Mouse (Mus musculus) embryonic fibroblast, embryonic 13.5 days (primary cell): ENCODE measurements around the gene Nat8f2. TPM values are rescaled to one million over a fixed set of nuclear protein-coding genes. Genes with fewer than 3 reads are reported as not detected.
"Not testable (repeated sequence)": the region's sequence is repeated elsewhere in the genome, so short reads cannot be mapped to it uniquely, and the experiment has no call there.

Experiments used
- H3K27ac ChIP-seq: 2 replicates; pipeline ENCODE4 v1.5.1; 2012; ENCODE audit warnings: low read length, control low read depth, inconsistent platforms; ENCODE audit not compliant: insufficient read depth
- H3K4me1 ChIP-seq: 2 replicates; pipeline ENCODE4 v1.6.1; 2011; ENCODE audit warnings: low read length; ENCODE audit not compliant: control insufficient read depth, insufficient read depth
- H3K4me3 ChIP-seq: 2 replicates; pipeline ENCODE4 v1.5.1; 2011; ENCODE audit warnings: mild to moderate bottlenecking, control low read depth, low read length; ENCODE audit not compliant: insufficient read depth
- CTCF ChIP-seq: IDR thresholded peaks from 2 replicates; pipeline ENCODE4 v1.5.1; 2011; ENCODE audit warnings: mild to moderate bottlenecking, control low read depth, low read length, moderate library complexity, borderline replicate concordance; ENCODE audit not compliant: insufficient read depth
- POLR2A ChIP-seq: IDR thresholded peaks from 2 replicates; pipeline ENCODE4 v1.6.1; 2011; ENCODE audit warnings: low read depth, mild to moderate bottlenecking, control low read depth, low read length, moderate library complexity
- polyA plus RNA-seq: library from polyadenylated mRNA; stranded (reverse); fragments of >200 nt; gene quantifications from 2 replicates; pipeline ENCODE4 v1.2.4, GENCODE M21; 2011; ENCODE audit warnings: low read depth; ENCODE audit not compliant: missing spikeins, insufficient read length

Gene Nat8f2
- polyA plus RNA-seq, 1 experiment: not detected

DNA sequence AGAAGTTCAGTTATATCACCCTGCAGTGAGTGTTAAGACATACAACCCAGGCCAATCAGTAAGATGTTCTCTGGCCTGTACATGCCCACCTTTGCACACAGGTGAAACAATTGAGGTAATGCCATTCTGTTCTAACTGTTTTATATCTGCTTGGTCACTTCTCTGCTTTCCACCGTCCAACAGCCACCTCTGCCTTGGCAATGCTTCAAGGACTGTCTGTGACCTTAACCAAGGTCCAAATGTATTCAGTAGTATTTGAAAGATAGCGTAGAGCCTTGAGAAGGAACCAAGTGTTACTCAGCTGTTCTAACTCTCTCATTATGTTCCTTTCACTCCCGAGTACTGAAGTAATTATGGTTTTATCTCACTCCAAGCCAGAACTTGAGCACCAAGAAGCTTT is 6.4 kb downstream of the Nat8f2 start:
- no peak for TF ChIP-seq POLR2A
- no peak for TF ChIP-seq CTCF
- no peak overlapping the region for H3K4me3 ChIP-seq
- H3K4me1 ChIP-seq: no peaks in the 10 kb centered on the region
- no peak overlapping the region for H3K27ac ChIP-seq

DNA sequence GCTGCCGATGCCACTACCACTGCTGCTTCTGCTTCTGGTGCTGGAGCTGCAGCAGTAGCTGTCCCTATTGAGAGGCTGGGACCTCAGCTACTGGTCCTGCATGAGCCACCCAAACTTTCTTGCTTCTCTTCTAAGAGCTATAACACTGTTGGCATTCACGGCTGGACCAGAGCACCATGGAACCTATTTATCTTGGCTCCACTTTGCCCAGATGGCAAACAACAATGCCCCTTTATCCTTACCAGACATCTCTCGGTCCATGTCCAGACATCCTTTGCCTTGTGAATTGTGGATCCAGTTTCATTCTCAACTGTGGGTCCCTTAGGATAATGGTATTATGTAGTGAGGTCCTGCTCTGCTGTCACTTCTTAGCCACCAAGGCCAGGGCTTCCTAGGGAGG is 7.7 kb downstream of the Nat8f2 start:
- H3K27ac ChIP-seq: no peak overlapping the region
- TF ChIP-seq POLR2A: no peak
- H3K4me1 ChIP-seq: no peaks in the 10 kb centered on the region

DNA sequence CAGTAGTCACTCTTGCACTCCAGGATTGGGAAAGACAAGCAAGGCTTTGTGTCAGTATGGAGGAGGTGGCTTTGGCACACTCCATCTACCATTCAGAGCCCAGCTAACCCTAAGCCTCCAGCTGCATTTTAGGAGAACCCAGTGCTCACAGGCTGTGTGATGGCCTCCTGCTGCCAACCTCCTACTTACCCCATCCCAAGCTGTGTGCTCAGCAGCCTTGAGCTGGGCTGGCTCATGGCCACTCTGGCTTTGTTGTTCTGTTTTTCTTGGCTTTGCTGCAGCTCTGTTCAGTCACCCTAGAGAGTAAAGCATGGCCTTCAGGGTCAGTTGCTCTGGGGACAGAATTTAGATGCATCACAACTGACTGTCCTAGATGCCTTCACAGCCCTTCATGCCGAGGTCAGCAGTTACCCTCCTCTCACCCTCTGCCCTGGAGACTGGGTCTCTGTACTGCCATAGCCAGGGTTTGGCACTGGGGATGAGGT is 12.7 kb downstream of the Nat8f2 start:
- Histone ChIP-seq H3K4me1 (no peaks in the 10 kb centered on the region), H3K27ac (no peak overlapping the region), H3K4me3 (no peak overlapping the region)
- no peak for TF ChIP-seq POLR2A
- no peak for TF ChIP-seq CTCF

More for the DNA sequence above, 7.7 kb downstream of the Nat8f2 start:
- H3K4me3 ChIP-seq: no peak overlapping the region

DNA sequence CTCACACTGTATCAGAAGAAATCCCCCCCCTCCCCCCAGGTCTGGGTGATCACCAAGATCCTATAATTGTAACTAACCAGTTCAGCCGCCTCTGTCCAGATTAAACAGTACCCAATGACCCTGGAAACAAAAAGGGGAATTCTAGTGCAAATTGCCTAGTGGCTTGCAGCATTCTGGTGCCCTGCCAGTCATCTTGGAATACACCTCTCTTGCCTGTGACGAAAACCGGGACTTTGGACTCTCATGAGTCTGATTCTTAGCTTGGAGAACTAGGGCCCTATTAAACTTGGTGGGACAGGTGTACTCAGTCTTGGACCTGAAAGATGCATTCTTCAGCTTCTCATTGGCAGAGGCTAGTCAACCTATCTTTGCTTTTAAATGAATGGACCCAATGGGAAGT is 15.5 kb downstream of the Nat8f2 start:
- Histone ChIP-seq H3K4me1 (no peaks in the 10 kb centered on the region), H3K27ac (no peak overlapping the region), H3K4me3 (no peak overlapping the region)
- TF ChIP-seq CTCF (no peak), POLR2A (no peak)

DNA sequence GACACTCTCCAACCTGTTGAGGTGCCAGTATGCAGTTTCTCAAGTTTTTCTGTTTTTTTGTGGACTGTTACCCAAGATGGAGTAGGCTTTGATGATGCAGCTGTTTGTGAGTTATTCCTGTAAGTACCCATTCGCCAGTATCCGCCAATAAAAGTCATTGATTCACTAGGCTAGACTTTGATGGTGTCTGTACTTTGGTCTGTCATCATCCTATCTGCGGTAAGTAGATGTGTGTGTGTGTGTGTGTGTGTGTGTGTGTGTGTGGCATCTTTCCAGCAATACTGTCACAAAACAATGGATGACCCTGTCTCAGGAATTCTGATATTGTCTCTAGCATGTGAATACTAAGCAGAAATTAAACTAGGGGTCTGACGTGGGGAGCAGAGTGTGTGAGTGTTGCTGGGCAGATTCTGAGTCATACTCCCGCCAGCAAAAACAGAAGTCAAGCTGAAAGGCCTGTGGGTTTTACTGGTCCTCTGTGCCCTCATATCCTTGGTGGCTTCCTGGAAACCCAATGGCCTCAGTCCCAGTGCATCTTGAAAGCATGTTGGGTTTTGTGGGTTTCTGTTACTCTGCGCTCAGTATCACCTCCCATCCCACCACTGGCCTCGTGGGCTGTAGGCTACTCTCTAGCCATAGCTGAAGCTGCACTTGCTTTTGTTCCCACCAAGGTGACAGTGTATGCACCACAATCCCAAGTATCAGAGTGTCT is 17.7 kb downstream of the Nat8f2 start:
- no peak overlapping the region for H3K4me3 ChIP-seq
- H3K27ac ChIP-seq: no peak overlapping the region
- TF ChIP-seq CTCF: no peak
- no peak for TF ChIP-seq POLR2A
- H3K4me1 ChIP-seq: no peaks in the 10 kb centered on the region

DNA sequence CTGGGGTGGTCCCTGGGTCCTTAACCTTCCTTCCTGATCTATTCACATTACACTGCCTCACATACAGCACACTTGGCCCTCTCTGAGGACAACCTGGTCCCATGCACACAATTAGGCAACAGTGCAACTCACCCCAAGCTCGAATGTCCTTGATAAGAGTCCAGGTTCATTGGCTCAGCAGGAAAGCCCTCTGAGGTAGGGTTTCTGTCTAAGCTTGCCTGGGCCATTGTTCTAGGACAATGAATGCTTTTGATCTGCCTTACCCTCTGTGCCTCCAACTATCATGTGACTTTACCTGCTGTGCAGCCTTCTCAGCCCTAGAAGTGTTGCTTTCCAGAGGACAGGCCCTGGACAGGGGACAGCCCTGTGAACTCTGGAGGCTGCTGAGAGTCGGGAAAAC is 19.7 kb downstream of the Nat8f2 start:
- Histone ChIP-seq H3K27ac (no peak overlapping the region), H3K4me3 (no peak overlapping the region), H3K4me1 (no peaks in the 10 kb centered on the region)
- TF ChIP-seq CTCF: no peak
- no peak for TF ChIP-seq POLR2A

DNA sequence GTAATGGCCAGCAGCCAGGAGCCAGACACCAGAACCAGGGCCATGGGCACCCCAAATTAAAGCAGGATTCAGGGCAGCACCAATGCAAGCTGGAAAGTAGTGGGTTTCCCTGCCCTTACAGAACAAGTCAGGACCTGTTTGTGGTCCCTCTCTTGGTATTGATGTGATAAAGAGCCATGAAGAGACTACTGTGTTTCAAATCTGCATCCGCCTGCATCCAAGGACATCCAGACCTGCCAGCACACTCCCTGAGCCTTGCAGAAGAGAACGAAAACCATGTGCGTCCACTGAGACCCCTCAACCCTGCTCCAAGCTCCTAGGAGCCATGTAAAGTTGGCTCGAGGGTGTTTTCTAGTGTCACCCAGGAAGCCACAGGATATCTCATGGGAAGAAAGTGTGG is 20.8 kb downstream of the Nat8f2 start:
- no peaks in the 10 kb centered on the region for H3K4me1 ChIP-seq
- TF ChIP-seq POLR2A (no peak), CTCF (no peak)
- no peak overlapping the region for H3K4me3 ChIP-seq
- H3K27ac ChIP-seq: no peak overlapping the region

DNA sequence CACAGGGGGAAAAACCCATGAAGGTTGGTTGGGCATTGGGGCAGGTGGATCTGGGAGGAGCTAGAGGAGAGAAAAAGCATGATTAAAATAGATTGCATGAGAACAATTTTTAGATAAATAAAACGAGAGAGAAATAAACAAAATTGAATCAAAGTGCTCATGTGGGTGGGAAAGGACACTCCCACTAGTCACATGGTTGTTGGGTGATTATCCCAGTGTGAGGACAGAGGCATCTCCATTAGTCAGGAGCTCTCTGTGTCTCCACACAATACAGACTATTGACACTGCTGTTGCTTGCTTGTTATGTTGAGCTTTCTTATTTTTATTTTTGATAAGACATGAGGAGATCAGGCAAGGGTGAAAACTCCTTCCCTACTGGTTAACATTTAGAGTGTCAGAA is 22.0 kb downstream of the Nat8f2 start:
- Histone ChIP-seq H3K4me1 (no peaks in the 10 kb centered on the region), H3K27ac (no peak overlapping the region), H3K4me3 (no peak overlapping the region)
- no peak for TF ChIP-seq POLR2A
- no peak for TF ChIP-seq CTCF

DNA sequence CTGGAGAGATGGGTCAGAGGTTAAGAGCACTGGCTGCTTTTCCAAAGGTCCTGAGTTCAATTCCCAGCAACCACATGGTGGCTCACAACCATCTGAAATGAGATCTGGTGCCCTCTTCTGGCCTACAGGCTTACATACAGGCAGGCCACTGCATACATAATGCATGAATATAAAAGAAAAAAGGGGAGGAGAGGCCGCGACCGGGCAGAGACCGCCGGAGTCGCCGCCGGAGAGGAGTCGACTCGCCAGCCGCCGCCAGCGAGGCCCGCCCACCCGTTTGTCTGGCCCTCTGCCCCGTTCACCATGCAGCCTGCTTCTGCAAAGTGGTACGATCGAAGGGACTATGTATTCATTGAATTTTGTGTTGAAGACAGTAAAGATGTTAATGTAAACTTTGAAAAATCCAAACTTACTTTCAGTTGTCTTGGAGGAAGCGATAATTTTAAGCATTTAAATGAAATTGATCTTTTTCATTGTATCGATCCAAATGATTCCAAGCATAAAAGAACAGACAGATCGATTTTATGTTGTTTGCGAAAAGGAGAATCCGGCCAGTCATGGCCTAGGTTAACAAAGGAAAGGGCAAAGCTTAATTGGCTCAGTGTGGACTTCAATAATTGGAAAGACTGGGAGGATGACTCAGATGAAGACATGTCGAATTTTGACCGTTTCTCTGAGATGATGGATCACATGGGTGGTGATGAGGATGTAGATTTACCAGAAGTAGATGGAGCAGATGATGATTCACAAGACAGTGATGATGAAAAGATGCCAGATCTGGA is 25.1 kb downstream of the Nat8f2 start:
- H3K4me3 ChIP-seq: not testable (repeated sequence)

DNA sequence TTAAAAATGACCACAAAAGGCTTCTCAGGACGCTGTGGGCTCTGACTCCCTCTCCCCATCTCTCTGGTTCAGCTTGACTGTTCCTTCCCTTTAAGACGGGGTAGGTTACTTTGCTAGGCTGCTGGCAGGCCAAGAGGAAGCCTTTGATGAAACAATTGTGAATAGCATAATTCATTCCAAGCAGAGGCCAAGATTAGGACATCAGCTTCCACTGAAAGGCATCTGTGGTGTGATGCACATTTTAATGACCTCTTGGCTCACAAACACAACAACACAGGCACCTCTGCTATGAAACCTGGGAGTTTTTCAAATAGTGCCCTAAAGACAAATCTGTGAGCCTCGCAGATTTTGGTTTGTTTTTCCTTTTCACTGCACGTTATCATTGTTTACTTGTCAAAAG is 29.0 kb downstream of the Nat8f2 start:
- H3K27ac ChIP-seq: no peak overlapping the region
- no peaks in the 10 kb centered on the region for H3K4me1 ChIP-seq
- no peak overlapping the region for H3K4me3 ChIP-seq
- no peak for TF ChIP-seq CTCF
- TF ChIP-seq POLR2A: no peak

More for the DNA sequence above, 25.1 kb downstream of the Nat8f2 start:
- not testable (repeated sequence) for H3K4me1 ChIP-seq, H3K27ac ChIP-seq
